Comparison of ENCODE assay signal across 22 mouse cellular contexts in genomic region chr6:30711365-30711763, GRCm38 (mm10). TPM values are rescaled to one million over a fixed set of nuclear protein-coding genes. Genes with fewer than 3 reads are reported as not detected.
A peak's percentile ranks its signal among the peaks of the same experiment; 100 is the strongest.
DNase-seq lines count a peak whose midpoint lies in the region; ATAC-seq and TF ChIP-seq lines count a peak whose summit lies in the region.
"Had no signal": no experiment of that assay in that cellular context is flagged by ENCODE, and none has a peak within 500 bp of the region (broad histone marks: within the 10 kb centered on the region; RNA-seq: fewer than 3 reads in every experiment).

No protein-coding gene starts in this region.

- no peaks in the 10 kb centered on the region for H3K27me3 ChIP-seq in heart, embryonic 10.5 days (ENCODE audit: insufficient read depth, poor library complexity, severe bottlenecking)
- H3K27me3 ChIP-seq in heart, adult 2 months (ENCODE audit: control insufficient read depth, insufficient read depth, low read length) = no peaks in the 10 kb centered on the region
- no peaks in the 10 kb centered on the region for H3K27me3 ChIP-seq in liver, embryonic 11.5 days (replicated peaks; ENCODE audit: control insufficient read depth, insufficient read depth, low read length)
- no peaks in the 10 kb centered on the region for H3K27me3 ChIP-seq in liver, postnatal 0 days (ENCODE audit: insufficient read depth, low read length)
- no peaks in the 10 kb centered on the region for H3K27me3 ChIP-seq in stomach, embryonic 14.5 days (ENCODE audit: control insufficient read depth, insufficient read depth, low read length)
- H3K27me3 ChIP-seq in stomach, postnatal 0 days (ENCODE audit: control insufficient read depth, insufficient read depth, low read length) = no peaks in the 10 kb centered on the region
- no peaks in the 10 kb centered on the region for H3K27me3 ChIP-seq in limb, embryonic 15.5 days
- H3K27me3 ChIP-seq: hindbrain, embryonic 12.5 days had no signal

- no peak for TF ChIP-seq CTCF in heart, adult 2 months (IDR thresholded peaks at IDR 0.05)
- TF ChIP-seq CTCF in liver, postnatal 0 days (IDR thresholded peaks at IDR 0.05; ENCODE audit: low read depth) = no peak
- TF ChIP-seq CTCF in stomach, postnatal 0 days (IDR thresholded peaks at IDR 0.05; ENCODE audit: low read depth) = no peak

- H3K27ac ChIP-seq in heart, embryonic 10.5 days = peak overlapping the region; percentile 83
- H3K27ac ChIP-seq in heart, adult 2 months = no peak overlapping the region
- peak overlapping the region; percentile 72 for H3K27ac ChIP-seq in liver, embryonic 11.5 days (ENCODE audit: low read depth, low read length)
- H3K27ac ChIP-seq in liver, postnatal 0 days (ENCODE audit: low read depth) = no peak overlapping the region
- peak overlapping the region; percentile 45; the same call in 1 of the 2 replicates for H3K27ac ChIP-seq in stomach, embryonic 14.5 days (ENCODE audit: low read length)
- H3K27ac ChIP-seq in stomach, postnatal 0 days (replicated peaks) = no peak overlapping the region
- H3K27ac ChIP-seq in limb, embryonic 15.5 days = peak overlapping the region; percentile 78
- H3K27ac ChIP-seq: forebrain, embryonic 12.5 days; hindbrain, embryonic 12.5 days; left cerebral cortex, adult 2 months; macrophage had no signal

- H3K36me3 ChIP-seq in heart, embryonic 10.5 days = no peaks in the 10 kb centered on the region
- no peaks in the 10 kb centered on the region for H3K36me3 ChIP-seq in heart, adult 2 months (ENCODE audit: control insufficient read depth, insufficient read depth, low read length)
- H3K36me3 ChIP-seq in liver, embryonic 11.5 days (ENCODE audit: control insufficient read depth, insufficient read depth, low read length) = no peaks in the 10 kb centered on the region
- H3K36me3 ChIP-seq in liver, postnatal 0 days (replicated peaks; ENCODE audit: insufficient read depth, low read length) = no peaks in the 10 kb centered on the region
- no peaks in the 10 kb centered on the region for H3K36me3 ChIP-seq in stomach, embryonic 14.5 days (ENCODE audit: control insufficient read depth, insufficient read depth, low read length)
- no peaks in the 10 kb centered on the region for H3K36me3 ChIP-seq in stomach, postnatal 0 days (ENCODE audit: control insufficient read depth, insufficient read depth, low read length)
- no peaks in the 10 kb centered on the region for H3K36me3 ChIP-seq in limb, embryonic 15.5 days
- H3K36me3 ChIP-seq: forebrain, embryonic 12.5 days; hindbrain, embryonic 12.5 days had no signal

- TF ChIP-seq POLR2A in heart, adult 2 months (IDR thresholded peaks at IDR 0.05; ENCODE audit: insufficient read depth, low read depth, low read length) = no peak

- no peaks in the 10 kb centered on the region for H3K79me2 ChIP-seq in heart, adult 2 months (replicated peaks; ENCODE audit: control insufficient read depth, insufficient read depth, low read length)

- 20% methylated on average over 10 of the region's 10 CpGs for WGBS in heart, embryonic 10.5 days
- 74% methylated on average over 10 of the region's 10 CpGs for WGBS in heart, adult 2 months
- 29% methylated on average over 10 of the region's 10 CpGs for WGBS in liver, embryonic 11.5 days
- WGBS in liver, postnatal 0 days (ENCODE audit: insufficient replicate concordance) = 72% methylated on average over 10 of the region's 10 CpGs
- WGBS in stomach, embryonic 14.5 days = 43% methylated on average over 10 of the region's 10 CpGs
- 57% methylated on average over 10 of the region's 10 CpGs for WGBS in stomach, postnatal 0 days
- WGBS in limb, embryonic 15.5 days = 36% methylated on average over 10 of the region's 10 CpGs

- H3K9me3 ChIP-seq in heart, embryonic 10.5 days = no peaks in the 10 kb centered on the region
- no peaks in the 10 kb centered on the region for H3K9me3 ChIP-seq in liver, embryonic 11.5 days (ENCODE audit: control insufficient read depth, low read length)
- H3K9me3 ChIP-seq in liver, postnatal 0 days (ENCODE audit: low read length) = no peaks in the 10 kb centered on the region
- no peaks in the 10 kb centered on the region for H3K9me3 ChIP-seq in stomach, embryonic 14.5 days (ENCODE audit: control insufficient read depth, low read depth, low read length)
- no peaks in the 10 kb centered on the region for H3K9me3 ChIP-seq in stomach, postnatal 0 days (ENCODE audit: control insufficient read depth, low read length)
- H3K9me3 ChIP-seq in limb, embryonic 15.5 days = no peaks in the 10 kb centered on the region
- H3K9me3 ChIP-seq: forebrain, embryonic 12.5 days; hindbrain, embryonic 12.5 days had no signal

- H3K4me3 ChIP-seq in heart, embryonic 10.5 days = no peak overlapping the region
- no peak overlapping the region for H3K4me3 ChIP-seq in heart, adult 2 months
- H3K4me3 ChIP-seq in liver, embryonic 11.5 days (ENCODE audit: low read depth, low read length) = no peak overlapping the region
- no peak overlapping the region for H3K4me3 ChIP-seq in liver, postnatal 0 days (ENCODE audit: low read depth, low read length)
- no peak overlapping the region for H3K4me3 ChIP-seq in stomach, embryonic 14.5 days (ENCODE audit: low read depth, low read length)
- no peak overlapping the region for H3K4me3 ChIP-seq in stomach, postnatal 0 days (ENCODE audit: low read depth, low read length)
- no peak overlapping the region for H3K4me3 ChIP-seq in limb, embryonic 15.5 days
- H3K4me3 ChIP-seq: forebrain, embryonic 12.5 days; hindbrain, embryonic 12.5 days; left cerebral cortex, adult 2 months had no signal

- TF ChIP-seq EP300 in heart, adult 2 months (IDR thresholded peaks at IDR 0.05; ENCODE audit: insufficient read depth, low read depth, low read length) = no peak
- TF ChIP-seq EP300 in liver, postnatal 0 days (IDR thresholded peaks at IDR 0.05; ENCODE audit: low read depth) = no peak
- no peak for TF ChIP-seq EP300 in stomach, postnatal 0 days (optimal IDR thresholded peaks at IDR 0.05)

- no peak overlapping the region for H3K9ac ChIP-seq in heart, adult 2 months (ENCODE audit: low read depth, low read length)
- H3K9ac ChIP-seq in liver, embryonic 11.5 days (ENCODE audit: low read depth, low read length) = no peak overlapping the region
- H3K9ac ChIP-seq in liver, postnatal 0 days (replicated peaks) = no peak overlapping the region
- H3K9ac ChIP-seq in stomach, embryonic 14.5 days (replicated peaks; ENCODE audit: low read depth, low read length) = no peak overlapping the region
- no peak overlapping the region for H3K9ac ChIP-seq in stomach, postnatal 0 days (ENCODE audit: low read length)
- no peak overlapping the region for H3K9ac ChIP-seq in limb, embryonic 15.5 days
- H3K9ac ChIP-seq: forebrain, embryonic 12.5 days; hindbrain, embryonic 12.5 days had no signal

- intact Hi-C loops in heart, adult 2 months (cut with DNase I) = no loop called here

- no peak for ATAC-seq in liver, embryonic 11.5 days (replicated peaks; ENCODE audit: low FRiP score)
- no peak for ATAC-seq in liver, postnatal 0 days
- ATAC-seq in stomach, embryonic 14.5 days (ENCODE audit: insufficient number of reproducible peaks, insufficient read depth, low FRiP score, low read depth) = no peak
- ATAC-seq in stomach, postnatal 0 days (ENCODE audit: low FRiP score, low TSS enrichment) = no peak
- no peak for ATAC-seq in limb, embryonic 15.5 days (ENCODE audit: insufficient number of reproducible peaks, low FRiP score, low TSS enrichment, low read depth)

- peaks cover 22% of the 10 kb centered on the region for H3K4me1 ChIP-seq in heart, embryonic 10.5 days
- peaks cover 2% of the 10 kb centered on the region for H3K4me1 ChIP-seq in heart, adult 2 months (ENCODE audit: control insufficient read depth, insufficient read depth, low read length)
- H3K4me1 ChIP-seq in liver, embryonic 11.5 days (replicated peaks; ENCODE audit: control insufficient read depth, insufficient read depth, low read length) = peaks cover 27% of the 10 kb centered on the region
- no peaks in the 10 kb centered on the region for H3K4me1 ChIP-seq in liver, postnatal 0 days (ENCODE audit: insufficient read depth)
- peaks cover 10% of the 10 kb centered on the region for H3K4me1 ChIP-seq in stomach, embryonic 14.5 days (ENCODE audit: control insufficient read depth, insufficient read depth, low read length)
- H3K4me1 ChIP-seq in stomach, postnatal 0 days (replicated peaks; ENCODE audit: control insufficient read depth, insufficient read depth) = 0 out of 2 replicates have a peak, but pooled peaks cover 2% of the 10 kb centered on the region
- H3K4me1 ChIP-seq in limb, embryonic 15.5 days = peaks cover 46% of the 10 kb centered on the region

- no peak for DNase-seq in heart, embryonic 10.5 days (ENCODE audit: low spot score)
- DNase-seq in heart, adult 2 months = no peak
- no peak for DNase-seq in liver, embryonic 11.5 days (ENCODE audit: low spot score)
- no peak for DNase-seq in liver, postnatal 0 days
- no peak for DNase-seq in stomach, postnatal 0 days (ENCODE audit: low spot score)
- DNase-seq in ovary, postnatal 10 days (ENCODE audit: low spot score) = no peak
- DNase-seq: cerebellum, adult 11 months; cerebellum, adult 9-11 months; heart, postnatal 10 days; kidney, adult 2 months; layer of hippocampus, adult 9-11 months; right cerebral cortex, adult 18-20 months; right cerebral cortex, postnatal 4 days; thymus, adult 2 months had no signal

- no peak overlapping the region for H3K4me2 ChIP-seq in liver, embryonic 11.5 days
- H3K4me2 ChIP-seq in liver, postnatal 0 days (ENCODE audit: low read depth, low read length) = no peak overlapping the region
- H3K4me2 ChIP-seq in stomach, embryonic 14.5 days (replicated peaks; ENCODE audit: low read depth, low read length) = no peak overlapping the region
- no peak overlapping the region for H3K4me2 ChIP-seq in stomach, postnatal 0 days (replicated peaks; ENCODE audit: low read depth)
- H3K4me2 ChIP-seq in limb, embryonic 15.5 days = no peak overlapping the region
- H3K4me2 ChIP-seq: forebrain, embryonic 12.5 days; heart, embryonic 11.5 days; hindbrain, embryonic 12.5 days; midbrain, embryonic 11.5 days had no signal

RNA-seq across cellular contexts. Expression of gene Mest, which starts 12.0 kb away (rescaled TPM):
- 3,213 and 4,348 TPM in 2 replicates for polyA plus RNA-seq in heart, embryonic 10.5 days (2016; fragmentation: Nextera tagmentation; extraction: Ambion mirVana)
- 1 to 10 TPM; 6.2 to 8.3 TPM for total RNA-seq in heart, adult 2 months (2021)
- polyA plus RNA-seq in heart, adult 2 months (2012; rRNA removed) = 19.5 and 28.1 TPM in 2 replicates
- 800 and 828 TPM in 2 replicates for polyA plus RNA-seq in liver, embryonic 11.5 days (2014; fragmentation: Nextera tagmentation; extraction: Ambion mirVana)
- polyA plus RNA-seq in liver, postnatal 0 days (2015; fragmentation: Nextera tagmentation; extraction: Ambion mirVana) = 117 and 119 TPM in 2 replicates
- polyA plus RNA-seq in stomach, embryonic 14.5 days (2014; fragmentation: Nextera tagmentation; extraction: Ambion mirVana) = 1,146 and 1,247 TPM in 2 replicates
- polyA plus RNA-seq in stomach, postnatal 0 days (2015; fragmentation: Nextera tagmentation; extraction: Ambion mirVana) = 156 and 168 TPM in 2 replicates
- polyA plus RNA-seq in limb, embryonic 15.5 days (2015; fragmentation: Nextera tagmentation; extraction: Ambion mirVana) = 1,721 and 1,971 TPM in 2 replicates

RNA-seq across cellular contexts. Expression of gene Cep41, which starts 17.8 kb away (rescaled TPM):
- polyA plus RNA-seq in heart, embryonic 10.5 days (2016; fragmentation: Nextera tagmentation; extraction: Ambion mirVana) = 12.5 and 15.3 TPM in 2 replicates
- 1 to 10 TPM; 1.3 to 1.4 TPM for total RNA-seq in heart, adult 2 months (2021)
- 1.9 and 2.3 TPM in 2 replicates for polyA plus RNA-seq in heart, adult 2 months (2012; rRNA removed)
- polyA plus RNA-seq in liver, embryonic 11.5 days (2014; fragmentation: Nextera tagmentation; extraction: Ambion mirVana) = 12.0 and 14.3 TPM in 2 replicates
- polyA plus RNA-seq in liver, postnatal 0 days (2015; fragmentation: Nextera tagmentation; extraction: Ambion mirVana) = 2.8 TPM in 2 replicates
- 10.8 and 12.9 TPM in 2 replicates for polyA plus RNA-seq in stomach, embryonic 14.5 days (2014; fragmentation: Nextera tagmentation; extraction: Ambion mirVana)
- polyA plus RNA-seq in stomach, postnatal 0 days (2015; fragmentation: Nextera tagmentation; extraction: Ambion mirVana) = 4.0 and 4.7 TPM in 2 replicates
- 28.6 and 46.4 TPM in 2 replicates for polyA plus RNA-seq in limb, embryonic 15.5 days (2015; fragmentation: Nextera tagmentation; extraction: Ambion mirVana)

Comparison
In these comparisons a context has a peak if more than half of its experiments do, and no peak if none do; other contexts are left out.
1. H3K27ac ChIP-seq: peak in heart, embryonic 10.5 days (single experiment), liver, embryonic 11.5 days (single experiment), stomach, embryonic 14.5 days (single experiment) and limb, embryonic 15.5 days (single experiment); none in heart, adult 2 months (single experiment), liver, postnatal 0 days (single experiment) and stomach, postnatal 0 days (single experiment).